Mouse (Mus musculus): ENCODE results near the gene Krt15. TPM values are rescaled to one million over a fixed set of nuclear protein-coding genes. Genes with fewer than 3 reads are reported as not detected.

The Krt15 gene
- polyA plus RNA-seq, 1 experiment from 2014 or later, result 1.5 TPM

DNA sequence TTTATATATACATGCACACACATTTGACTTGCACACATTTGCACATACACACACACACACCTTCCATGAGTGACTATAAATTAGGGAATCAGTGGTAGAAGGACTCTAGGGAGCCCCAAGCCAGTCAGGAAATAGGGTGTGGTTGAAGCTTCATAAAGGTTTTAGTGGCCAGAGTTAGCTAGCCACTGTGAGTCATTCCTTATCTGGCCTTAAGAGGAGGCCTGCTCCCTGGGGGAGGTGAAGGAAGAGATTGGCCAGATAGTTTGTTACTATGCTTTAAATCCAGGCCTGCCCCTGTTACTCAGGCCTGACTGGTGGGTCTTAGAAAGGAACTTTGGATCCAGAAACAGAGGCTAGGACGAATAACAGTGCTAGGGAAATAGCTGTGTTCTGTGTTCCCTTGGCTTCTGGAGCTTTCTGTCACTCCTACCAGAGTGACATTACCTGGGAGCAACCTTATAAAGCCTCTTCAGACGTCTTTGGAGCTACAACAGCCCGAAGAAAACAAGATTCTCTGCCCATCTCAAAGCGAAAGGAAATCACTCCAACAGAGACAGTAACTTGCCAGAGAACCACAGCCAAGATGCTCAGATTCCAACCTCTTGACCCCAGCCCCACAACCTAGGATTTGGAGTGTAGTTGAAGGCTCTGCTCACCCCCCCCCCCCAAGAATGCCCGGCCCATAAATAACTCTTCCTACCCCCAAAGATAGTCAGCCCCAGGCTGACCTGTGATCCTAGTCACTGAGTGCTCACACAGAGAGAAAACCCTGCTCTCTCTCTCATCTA, 12.0 kb upstream of the Krt15 start:
- Histone ChIP-seq H3K27ac (peak overlapping the region; percentile 67), H3K27me3 (ENCODE audit: insufficient read depth, poor library complexity, severe bottlenecking) (peaks cover 29% of the 10 kb centered on the region), H3K4me1 (peaks cover 46% of the 10 kb centered on the region), H3K4me3 (no peak overlapping the region), H3K36me3 (no peaks in the 10 kb centered on the region), H3K9me3 (no peaks in the 10 kb centered on the region)
- DNase-seq (ENCODE audit: low spot score), result no peak
- 39% methylated on average over 5 of the region's 5 CpGs for WGBS

DNA sequence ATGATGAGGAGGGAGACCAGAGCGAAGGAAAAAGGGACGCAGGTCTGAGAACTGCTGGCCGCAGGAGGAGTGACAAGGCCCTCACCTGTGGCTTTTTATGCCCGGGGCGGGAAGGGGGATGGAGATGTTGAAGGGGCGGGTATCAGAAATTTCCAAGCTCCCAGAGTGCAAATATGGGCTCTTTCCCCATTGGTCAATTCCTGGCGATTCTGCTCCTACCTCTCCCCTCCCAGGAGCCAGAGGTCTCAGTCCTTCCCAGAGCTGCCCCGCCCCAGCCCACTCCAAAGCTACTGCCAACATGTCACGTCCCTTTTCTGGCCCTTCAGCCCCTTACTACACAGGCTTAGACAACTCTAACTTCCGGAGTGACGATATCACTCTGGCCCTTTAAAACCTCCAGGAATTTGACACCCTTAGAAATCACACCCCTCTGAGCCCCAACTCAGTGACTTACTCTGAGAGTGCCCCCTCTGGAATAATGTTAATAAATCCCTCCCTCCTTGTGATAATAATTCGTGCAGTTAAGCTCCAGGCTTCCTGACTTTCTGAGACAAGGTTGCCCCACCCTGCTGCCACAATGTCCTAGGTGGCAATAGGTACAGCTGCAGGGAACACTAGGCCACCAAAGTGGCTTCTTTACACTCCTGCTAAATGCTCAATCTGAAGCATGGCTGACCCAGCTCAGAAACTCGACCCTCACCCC, 10.3 kb upstream of the Krt15 start:
- peaks cover 13% of the 10 kb centered on the region for H3K36me3 ChIP-seq
- peaks cover 46% of the 10 kb centered on the region for H3K4me1 ChIP-seq
- H3K9me3 ChIP-seq, result no peaks in the 10 kb centered on the region
- peaks cover 29% of the 10 kb centered on the region for H3K27me3 ChIP-seq (ENCODE audit: insufficient read depth, poor library complexity, severe bottlenecking)
- H3K27ac ChIP-seq, result peak overlapping the region; percentile 79
- DNase-seq (ENCODE audit: low spot score), result no peak
- peak overlapping the region; percentile 66 for H3K4me3 ChIP-seq
- WGBS, result 3% methylated on average over 13 of the region's 13 CpGs

DNA sequence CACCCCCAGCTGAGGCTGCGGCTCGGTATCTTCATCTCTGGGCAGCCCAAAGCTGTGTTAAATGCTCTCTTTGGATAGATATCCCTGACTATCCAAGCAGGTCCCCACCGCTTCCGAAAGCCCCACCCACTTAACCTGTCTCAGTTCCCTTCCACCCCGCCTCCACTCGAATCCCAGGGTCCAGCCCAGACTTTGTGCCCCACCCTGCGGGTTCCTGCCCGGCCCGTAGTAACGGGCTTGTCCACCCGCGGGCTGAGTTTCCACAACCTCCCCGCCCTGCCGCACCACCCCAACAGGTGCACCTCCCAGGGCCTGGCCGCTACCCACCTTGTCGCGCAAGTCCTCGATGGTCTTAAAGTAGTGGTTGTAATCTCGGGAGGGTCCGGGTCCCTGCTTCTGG, 9.4 kb upstream of the Krt15 start:
- Histone ChIP-seq H3K4me1 (peaks cover 46% of the 10 kb centered on the region), H3K27me3 (ENCODE audit: insufficient read depth, poor library complexity, severe bottlenecking) (peaks cover 29% of the 10 kb centered on the region), H3K36me3 (peaks cover 15% of the 10 kb centered on the region), H3K9me3 (no peaks in the 10 kb centered on the region), H3K4me3 (peak overlapping the region; percentile 66), H3K27ac (peak overlapping the region; percentile 79)
- 1% methylated on average over 20 of the region's 20 CpGs for WGBS
- no peak for DNase-seq (ENCODE audit: low spot score)

DNA sequence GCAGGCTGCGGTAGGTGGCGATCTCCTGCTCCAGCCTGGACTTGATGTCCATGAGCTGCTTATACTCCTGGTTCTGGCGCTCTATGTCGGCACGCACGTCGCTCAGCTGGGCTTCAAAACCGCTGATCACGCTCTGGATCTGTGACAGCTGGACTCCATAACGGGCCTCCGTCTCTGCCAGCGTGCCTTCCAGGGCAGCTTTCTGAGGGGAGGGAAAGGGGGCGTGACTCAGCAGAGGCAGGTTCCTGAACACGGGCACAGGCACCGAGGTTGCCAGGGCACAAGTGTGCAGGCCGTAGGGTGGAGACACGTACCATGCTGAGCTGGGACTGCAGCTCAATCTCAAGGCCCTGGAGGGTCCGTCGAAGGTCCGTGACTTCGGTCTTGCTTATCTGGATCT, 5.2 kb upstream of the Krt15 start:
- 86% methylated on average over 21 of the region's 21 CpGs for WGBS
- peaks cover 15% of the 10 kb centered on the region for H3K36me3 ChIP-seq

DNA sequence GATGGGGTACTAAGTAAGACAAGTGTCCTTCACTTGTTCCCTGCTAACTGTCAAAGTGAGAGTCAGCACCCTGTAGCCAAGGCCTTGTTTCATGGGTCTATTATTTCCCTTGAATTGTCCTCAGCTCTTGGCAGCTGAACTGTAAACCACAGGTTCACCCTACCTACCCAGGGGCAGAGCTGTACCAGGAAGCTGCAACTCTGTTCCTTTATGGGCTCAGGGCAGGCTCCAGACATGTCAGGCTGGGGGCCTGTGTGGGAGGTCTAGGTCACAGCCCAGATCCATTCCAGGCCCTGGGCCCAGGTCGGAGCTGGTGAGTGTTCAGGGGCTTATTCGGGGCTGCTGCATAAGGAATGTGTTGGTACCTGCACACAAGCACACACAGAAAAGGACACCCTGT, 3.7 kb upstream of the Krt15 start:
- H3K4me1 ChIP-seq, result peaks cover 31% of the 10 kb centered on the region
- 49% methylated on average over 2 of the region's 2 CpGs for WGBS
- no peaks in the 10 kb centered on the region for H3K9me3 ChIP-seq
- peaks cover 15% of the 10 kb centered on the region for H3K36me3 ChIP-seq
- DNase-seq (ENCODE audit: low spot score), result no peak
- peaks cover 28% of the 10 kb centered on the region; the same call in 1 of the 2 replicates for H3K27me3 ChIP-seq (ENCODE audit: insufficient read depth, poor library complexity, severe bottlenecking)
- no peak overlapping the region for H3K4me3 ChIP-seq
- H3K27ac ChIP-seq, result peak overlapping the region; percentile 2; the same call in 1 of the 2 replicates

More for the DNA sequence above, 5.2 kb upstream of the Krt15 start:
- peaks cover 33% of the 10 kb centered on the region for H3K27me3 ChIP-seq (ENCODE audit: insufficient read depth, poor library complexity, severe bottlenecking)
- H3K27ac ChIP-seq, result no peak overlapping the region
- no peaks in the 10 kb centered on the region for H3K9me3 ChIP-seq
- H3K4me3 ChIP-seq, result no peak overlapping the region
- no peak for DNase-seq (ENCODE audit: low spot score)
- peaks cover 45% of the 10 kb centered on the region for H3K4me1 ChIP-seq

DNA sequence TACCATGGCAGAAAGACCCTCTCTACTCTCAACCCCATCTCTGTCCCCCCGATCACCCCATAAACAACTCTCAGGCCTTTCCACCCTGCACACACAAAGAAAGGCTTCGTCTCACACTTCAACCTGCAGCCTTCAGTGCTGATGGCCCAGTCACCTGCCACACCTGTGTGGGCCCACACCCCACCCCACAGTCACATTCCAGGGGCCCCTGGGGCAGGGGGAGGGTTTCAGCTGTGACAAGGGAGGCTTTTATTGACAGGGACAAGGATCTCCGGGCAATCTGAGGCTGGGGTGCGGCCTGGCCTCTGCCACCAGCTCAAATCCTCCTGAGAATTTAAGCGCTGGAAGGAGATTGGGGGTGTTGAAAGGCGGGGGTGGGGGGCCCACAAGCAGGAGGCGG, 3.1 kb upstream of the Krt15 start:
- Histone ChIP-seq H3K4me3 (no peak overlapping the region), H3K36me3 (peaks cover 15% of the 10 kb centered on the region), H3K27ac (no peak overlapping the region), H3K9me3 (no peaks in the 10 kb centered on the region), H3K4me1 (peaks cover 31% of the 10 kb centered on the region), H3K27me3 (ENCODE audit: insufficient read depth, poor library complexity, severe bottlenecking) (peaks cover 27% of the 10 kb centered on the region; the same call in 1 of the 2 replicates)
- WGBS, result 52% methylated on average over 7 of the region's 7 CpGs
- no peak for DNase-seq (ENCODE audit: low spot score)

DNA sequence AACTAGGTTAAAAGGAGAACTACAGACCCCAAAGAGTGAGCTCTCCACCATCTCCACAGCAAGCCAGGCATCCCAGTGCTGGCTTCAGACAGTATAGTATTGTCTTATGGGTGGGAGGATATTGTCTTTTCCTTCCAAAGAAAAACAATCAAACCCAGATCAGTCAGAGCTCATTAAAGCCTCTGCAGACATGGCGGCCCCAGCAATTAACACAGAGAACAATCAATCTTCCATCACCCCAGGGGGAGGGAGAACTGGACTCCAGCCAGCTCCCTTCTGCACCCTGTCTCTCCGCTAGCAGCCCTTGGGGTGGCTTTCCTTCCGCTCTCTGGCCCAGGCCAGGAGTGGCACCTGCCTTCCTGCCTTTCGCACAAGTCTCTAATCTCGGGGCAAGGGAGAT, 2.0 kb upstream of the Krt15 start:
- no peaks in the 10 kb centered on the region for H3K9me3 ChIP-seq
- peaks cover 37% of the 10 kb centered on the region; the same call in 1 of the 2 replicates for H3K27me3 ChIP-seq (ENCODE audit: insufficient read depth, poor library complexity, severe bottlenecking)
- H3K4me1 ChIP-seq, result peaks cover 31% of the 10 kb centered on the region
- peaks cover 15% of the 10 kb centered on the region for H3K36me3 ChIP-seq
- WGBS, result 56% methylated on average over 5 of the region's 5 CpGs
- H3K4me3 ChIP-seq, result no peak overlapping the region
- no peak for DNase-seq (ENCODE audit: low spot score)
- H3K27ac ChIP-seq, result no peak overlapping the region

DNA sequence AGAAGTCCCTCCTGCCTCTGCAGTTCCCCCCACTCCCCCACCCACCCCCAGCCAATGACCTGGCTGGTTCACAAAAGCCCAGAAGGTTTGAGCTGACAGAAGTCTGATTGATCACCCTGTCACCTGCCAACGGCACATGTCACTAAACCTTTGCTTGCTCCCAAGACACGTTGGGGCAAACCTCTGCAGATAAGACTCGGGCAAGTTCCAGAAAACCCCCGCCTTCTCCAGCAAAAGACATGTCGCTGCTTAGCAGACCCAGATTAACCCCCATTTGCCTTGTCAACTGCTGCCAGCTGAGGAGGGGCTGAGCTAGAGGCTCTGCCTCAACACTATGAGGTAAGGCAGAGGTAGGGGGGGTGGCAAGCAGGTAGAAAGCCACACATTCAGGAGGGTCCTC, 831 bp upstream of the Krt15 start:
- no peak for DNase-seq (ENCODE audit: low spot score)
- H3K4me3 ChIP-seq, result no peak overlapping the region

DNA sequence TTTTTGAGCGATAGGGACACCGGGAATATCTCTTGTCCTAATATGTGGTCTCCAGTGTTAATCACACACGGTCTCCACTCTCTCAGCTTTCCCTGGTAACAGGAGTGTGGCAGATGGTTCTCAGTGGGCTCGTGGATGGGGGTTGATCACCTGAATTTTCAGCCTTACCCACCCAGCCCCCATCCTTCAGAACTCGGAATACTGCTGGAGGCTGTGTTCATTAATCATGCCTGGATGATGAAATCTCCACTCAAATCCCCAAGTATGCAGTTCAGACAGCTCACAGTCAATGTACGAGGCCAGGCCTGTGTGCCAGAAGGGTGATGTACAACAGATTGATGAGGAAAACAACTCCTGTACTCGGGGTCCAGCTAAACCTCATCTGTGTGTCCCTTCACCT, 10.8 kb downstream of the Krt15 start:
- no peak overlapping the region for H3K27ac ChIP-seq
- no peak for DNase-seq (ENCODE audit: low spot score)
- H3K4me1 ChIP-seq, result peaks cover 23% of the 10 kb centered on the region
- WGBS, result 76% methylated on average over 7 of the region's 7 CpGs
- H3K36me3 ChIP-seq, result no peaks in the 10 kb centered on the region
- peaks cover 17% of the 10 kb centered on the region; the same call in 1 of the 2 replicates for H3K27me3 ChIP-seq (ENCODE audit: insufficient read depth, poor library complexity, severe bottlenecking)
- H3K9me3 ChIP-seq, result no peaks in the 10 kb centered on the region
- H3K4me3 ChIP-seq, result no peak overlapping the region

More for the DNA sequence above, 831 bp upstream of the Krt15 start:
- WGBS, result 8% methylated on average over 5 of the region's 5 CpGs
- peaks cover 48% of the 10 kb centered on the region; the same call in 1 of the 2 replicates for H3K27me3 ChIP-seq (ENCODE audit: insufficient read depth, poor library complexity, severe bottlenecking)
- H3K27ac ChIP-seq, result no peak overlapping the region
- peaks cover 36% of the 10 kb centered on the region for H3K4me1 ChIP-seq
- H3K9me3 ChIP-seq, result no peaks in the 10 kb centered on the region
- H3K36me3 ChIP-seq, result peaks cover 7% of the 10 kb centered on the region

DNA sequence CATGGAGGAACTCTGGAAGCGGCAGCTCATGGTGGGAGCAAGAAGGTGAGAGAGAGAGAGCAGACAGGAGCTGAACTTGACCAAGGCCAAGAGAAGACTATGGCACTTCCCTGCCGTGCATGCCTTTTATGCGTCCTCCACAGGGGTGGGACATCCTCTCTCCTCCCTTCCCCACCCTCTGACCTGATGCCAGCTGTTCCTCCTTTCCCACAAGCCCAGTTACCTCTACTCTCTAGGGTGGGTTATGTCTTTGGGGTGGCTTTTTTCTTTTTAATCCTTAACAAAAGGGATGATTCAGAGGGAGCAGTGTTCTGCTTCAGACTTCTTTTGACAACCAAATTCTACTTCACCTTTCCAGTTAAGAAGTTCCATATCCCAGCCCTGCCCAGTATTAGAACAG, 14.3 kb downstream of the Krt15 start, which contains the start of gene Krt13:
Krt13 (minus strand) TSS at position 101 of the 400 bp plus-strand sequence.
- no peaks in the 10 kb centered on the region for H3K9me3 ChIP-seq
- no peak within 1 kb of the TSS for H3K4me3 ChIP-seq
- peaks cover 26% of the 10 kb centered on the region; the same call in 1 of the 2 replicates for H3K27me3 ChIP-seq (ENCODE audit: insufficient read depth, poor library complexity, severe bottlenecking)
- peaks cover 27% of the 10 kb centered on the region for H3K4me1 ChIP-seq
- no peak within 1 kb of the TSS for H3K27ac ChIP-seq
- DNase-seq (ENCODE audit: low spot score), result no peak
- no peaks in the 10 kb centered on the region for H3K36me3 ChIP-seq
- WGBS, result 81% methylated on average over 3 of the region's 3 CpGs

DNA sequence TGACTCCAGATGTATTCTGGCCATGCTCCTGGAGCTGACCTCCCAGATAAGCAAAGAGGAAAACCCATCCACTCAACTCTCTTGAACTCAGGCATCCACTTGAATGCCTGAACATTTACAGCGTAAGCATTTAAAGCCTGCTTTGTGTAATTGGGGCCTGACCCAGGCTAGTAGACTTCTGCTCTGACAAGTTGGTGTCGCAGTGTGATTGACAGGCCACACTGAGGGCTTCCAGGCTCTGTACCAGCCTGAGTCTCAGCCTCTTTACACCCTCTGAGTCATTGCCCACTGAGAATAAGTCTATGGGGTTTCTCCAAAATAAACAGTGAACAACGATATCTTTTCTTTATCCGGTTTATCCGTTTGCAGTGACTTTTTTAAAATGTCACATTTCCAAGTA, 15.4 kb downstream of the Krt15 start:
- DNase-seq (ENCODE audit: low spot score), result no peak
- Histone ChIP-seq H3K4me1 (peaks cover 17% of the 10 kb centered on the region), H3K27ac (no peak overlapping the region), H3K4me3 (no peak overlapping the region), H3K9me3 (no peaks in the 10 kb centered on the region), H3K36me3 (no peaks in the 10 kb centered on the region), H3K27me3 (ENCODE audit: insufficient read depth, poor library complexity, severe bottlenecking) (peaks cover 26% of the 10 kb centered on the region; the same call in 1 of the 2 replicates)
- WGBS, result 57% methylated on average over 5 of the region's 5 CpGs

DNA sequence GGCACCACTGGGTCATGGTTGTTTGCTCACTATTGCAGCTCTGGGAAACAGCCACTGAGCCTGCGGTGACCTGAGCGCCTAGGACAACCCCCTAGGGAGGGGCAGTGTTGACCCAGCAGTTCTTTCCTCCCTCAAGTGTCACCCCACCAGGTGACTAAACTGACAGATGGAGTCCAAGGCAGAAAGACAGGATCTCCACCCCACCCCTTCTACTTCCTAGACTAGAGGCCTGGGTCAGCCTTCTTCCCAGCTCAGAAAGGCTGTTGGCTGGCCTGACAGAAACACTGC, 22.0 kb downstream of the Krt15 start:
- H3K27ac ChIP-seq, result no peak overlapping the region
- H3K4me3 ChIP-seq, result no peak overlapping the region
- H3K27me3 ChIP-seq (ENCODE audit: insufficient read depth, poor library complexity, severe bottlenecking), result peaks cover 3% of the 10 kb centered on the region
- 64% methylated on average over 2 of the region's 2 CpGs for WGBS
- H3K9me3 ChIP-seq, result no peaks in the 10 kb centered on the region
- H3K36me3 ChIP-seq, result no peaks in the 10 kb centered on the region
- H3K4me1 ChIP-seq, result no peaks in the 10 kb centered on the region
- no peak for DNase-seq (ENCODE audit: low spot score)
